Mouse (Mus musculus) liver, embryonic 14.5 days (tissue): Measurements from ENCODE around the gene Mfsd4b3.

Experiments
- CTCF ChIP-seq: IDR thresholded peaks from 2 replicates; pipeline ENCODE4 v1.5.1; 2016; ENCODE audit warnings: antibody characterized with exemption, low read depth, control low read depth
- EP300 ChIP-seq: IDR thresholded peaks from 2 replicates; pipeline ENCODE4 v1.6.1; 2016; ENCODE audit warnings: antibody characterized with exemption, low read depth

- TF ChIP-seq CTCF: no peak
- peak; percentile 85 for TF ChIP-seq EP300
Measured at GRCm38 (mm10) chr10:39991155-39991554, 31.2 kb upstream of the Mfsd4b3 start.
